Mouse (Mus musculus) ES-Bruce4 (cell line): ENCODE measurements around the gene Dnajc3.

ENCODE experiments used
- CTCF ChIP-seq: IDR thresholded peaks from one replicate; pipeline ENCODE4 v1.8.1; 2011; ENCODE audit warnings: low read depth, low read length
- EP300 ChIP-seq: IDR thresholded peaks from 2 replicates; pipeline ENCODE4 v1.6.1; 2011; ENCODE audit warnings: low read depth, low read length; ENCODE audit not compliant: insufficient read depth
- POLR2A ChIP-seq: IDR thresholded peaks from one replicate; pipeline ENCODE4 v1.8.1; 2011; ENCODE audit warnings: low read length; ENCODE audit not compliant: insufficient read depth

- TF ChIP-seq EP300 (no peak), CTCF (no peak), POLR2A (no peak)
These were observed 30.2 kb upstream of the Dnajc3 start for GRCm38 (mm10) chr14:118907592-118907991.
